Mouse (Mus musculus) heart, adult 2 months (tissue): ENCODE data around the gene Gpr132. TPM values are rescaled to one million over a fixed set of nuclear protein-coding genes. Genes with fewer than 3 reads are reported as not detected.

Experiments used
- DNase-seq, 2 experiments: peaks; one replicate each; pipeline ENCODE4 v3.0.0; 2021
- H3K27ac ChIP-seq: fragments of 200-600 bp; 2 replicates; pipeline ENCODE4 v1.8.1; 2022
- H3K27me3 ChIP-seq: fragments of 200-500 bp; 2 replicates; pipeline ENCODE4 v1.6.1; 2012; ENCODE audit warnings: mild to moderate bottlenecking, low read length, inconsistent platforms, mixed read lengths; ENCODE audit not compliant: control insufficient read depth, insufficient read depth
- H3K36me3 ChIP-seq: fragments of 200-500 bp; 2 replicates; pipeline ENCODE4 v1.6.1; 2012; ENCODE audit warnings: low read length, inconsistent platforms; ENCODE audit not compliant: control insufficient read depth, insufficient read depth
- H3K4me1 ChIP-seq: fragments of 200-500 bp; 2 replicates; pipeline ENCODE4 v1.6.1; 2011; ENCODE audit warnings: low read length; ENCODE audit not compliant: control insufficient read depth, insufficient read depth
- H3K4me3 ChIP-seq: fragments of 200-600 bp; 2 replicates; pipeline ENCODE4 v1.8.1; 2022
- H3K79me2 ChIP-seq: fragments of 200-500 bp; replicated peaks from 2 replicates; pipeline ENCODE4 v1.6.1; 2012; ENCODE audit warnings: mild to moderate bottlenecking, inconsistent platforms, low read length, moderate library complexity, mixed read lengths; ENCODE audit not compliant: control insufficient read depth, insufficient read depth
- H3K9ac ChIP-seq: fragments of 200-500 bp; 2 replicates; pipeline ENCODE4 v1.6.1; 2012; ENCODE audit warnings: low read depth, mild to moderate bottlenecking, control low read depth, inconsistent platforms, low read length, mixed read lengths
- CTCF ChIP-seq: fragments of 200-600 bp; IDR thresholded peaks from 2 replicates; pipeline ENCODE4 v1.8.1; 2022; ENCODE audit warnings: antibody characterized with exemption, mild to moderate bottlenecking, moderate library complexity
- EP300 ChIP-seq: fragments of 200-500 bp; IDR thresholded peaks from 2 replicates; pipeline ENCODE4 v1.6.1; 2011; ENCODE audit warnings: low read depth, low read length, control low read depth; ENCODE audit not compliant: insufficient read depth
- POLR2A ChIP-seq: fragments of 200-500 bp; IDR thresholded peaks from 2 replicates; pipeline ENCODE4 v1.6.1; 2011; ENCODE audit warnings: mild to moderate bottlenecking, low read depth, low read length, control low read depth; ENCODE audit not compliant: insufficient read depth
- WGBS: fragments of 180-500 bp; shearing (Covaris S2); methylation state at CpG from one replicate; pipeline ENCODE4 v1.1.7; 2018; 5-methylcytosine and 5-hydroxymethylcytosine counted together
- intact Hi-C: fragments of 180-260 bp; cut with DNase I; formaldehyde crosslinking; loops from one replicate; pipeline ENCODE4 v1.15.1; 2025
- polyA plus RNA-seq: library from polyadenylated mRNA; depleted of rRNA; stranded (reverse); fragments of >200 nt; gene quantifications from 2 replicates; pipeline ENCODE4 v1.2.3, GENCODE M21; 2012; rRNA removed
- total RNA-seq, 2 experiments: library from RNA; stranded (reverse); gene quantifications; 2 replicates each; pipeline ENCODE4 v1.2.3; 2021

The Gpr132 gene
- total and polyA plus RNA-seq, 3 experiments = 0.29 to 2.0 (median 0.36) TPM

GRCm38 (mm10) chr12:112804046-112804445 lies 64.0 kb downstream of the Gpr132 start:
- Histone ChIP-seq H3K79me2 (no peaks in the 10 kb centered on the region), H3K27me3 (peaks cover 2% of the 10 kb centered on the region; the same call in 1 of the 2 replicates), H3K27ac (no peak overlapping the region), H3K36me3 (no peaks in the 10 kb centered on the region), H3K4me1 (peaks cover 1% of the 10 kb centered on the region; the same call in 1 of the 2 replicates), H3K4me3 (no peak overlapping the region), H3K9ac (no peak overlapping the region)
- peak; percentile 50 to 65 for DNase-seq
- WGBS = 31% methylated on average over 13 of the region's 13 CpGs
- TF ChIP-seq EP300 (no peak), CTCF (no peak), POLR2A (no peak)
- intact Hi-C loops = no loop called here

DNA sequence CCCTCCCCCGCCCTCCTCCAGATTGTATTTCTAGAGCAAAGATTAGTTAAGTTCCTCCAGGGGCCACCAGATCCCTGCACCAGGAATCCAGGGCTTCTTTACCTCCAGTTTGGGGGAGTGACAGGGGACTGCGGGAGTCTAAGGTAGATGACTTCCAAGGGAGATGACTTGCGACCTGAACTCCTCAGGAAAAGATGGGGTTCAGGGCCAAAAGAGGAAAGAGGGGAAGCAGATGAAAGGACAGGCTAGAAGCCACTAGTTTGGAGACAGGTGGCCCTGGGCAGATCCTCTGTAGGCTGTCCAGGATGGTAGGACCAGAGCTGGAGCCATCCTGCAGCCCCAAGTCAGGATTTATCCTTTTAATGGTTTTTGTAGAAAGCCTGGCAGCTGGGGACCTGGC lies 65.1 kb downstream of the Gpr132 start:
- Histone ChIP-seq H3K4me3 (no peak overlapping the region), H3K4me1 (peaks cover 1% of the 10 kb centered on the region; the same call in 1 of the 2 replicates), H3K9ac (no peak overlapping the region), H3K36me3 (no peaks in the 10 kb centered on the region), H3K27me3 (peaks cover 2% of the 10 kb centered on the region; the same call in 1 of the 2 replicates), H3K27ac (no peak overlapping the region), H3K79me2 (no peaks in the 10 kb centered on the region)
- TF ChIP-seq EP300 (no peak), CTCF (no peak), POLR2A (no peak)
- intact Hi-C loops = no loop called here
- no peak for DNase-seq
- 60% methylated on average over 3 of the region's 3 CpGs for WGBS

DNA sequence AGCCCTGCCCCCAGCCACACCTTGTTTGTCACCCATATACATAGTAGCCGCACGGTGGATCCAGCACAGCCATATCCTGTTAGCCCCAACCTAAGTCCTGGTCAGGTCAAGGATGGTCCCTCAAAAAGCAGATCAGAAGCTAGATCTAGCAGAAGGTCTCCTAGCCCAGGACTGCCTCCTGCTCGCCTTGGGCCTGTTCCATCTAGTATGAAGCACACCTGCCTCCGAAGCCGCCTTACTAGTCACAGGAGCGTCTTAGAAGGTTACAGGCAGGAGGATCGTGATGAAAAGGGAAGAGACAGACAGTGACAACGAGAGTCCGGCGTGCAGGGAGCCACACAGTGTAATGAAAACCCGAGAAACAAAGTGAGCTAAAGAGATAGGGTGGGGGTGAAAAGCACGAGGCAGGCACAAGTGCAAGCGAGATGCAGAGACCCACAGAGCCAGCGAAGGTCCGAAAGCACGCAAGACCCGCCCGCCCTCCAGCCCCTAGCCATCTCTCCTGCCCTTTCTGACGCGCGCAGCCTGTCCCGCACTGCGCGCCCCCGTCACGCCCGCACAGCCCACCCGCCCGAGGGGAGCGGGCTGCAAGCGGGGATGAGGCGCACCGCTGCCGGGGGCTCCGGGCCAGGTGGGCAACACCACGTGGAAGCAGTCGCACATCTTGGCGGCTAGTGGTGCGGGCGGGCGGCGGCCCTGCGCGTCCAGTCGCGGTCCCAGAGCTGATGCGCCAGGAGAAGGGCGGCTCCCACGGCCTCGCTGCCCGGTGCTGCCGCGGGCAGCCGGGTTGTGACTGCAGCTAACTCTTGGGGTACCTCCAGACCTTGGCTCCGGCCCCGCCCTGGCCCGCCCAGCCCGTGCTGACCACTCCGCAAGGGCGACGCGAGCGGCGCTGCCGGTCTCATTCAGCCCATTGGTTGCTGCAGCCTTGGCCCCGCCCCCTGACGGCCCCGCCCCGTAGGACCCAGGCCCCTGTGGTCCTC lies 65.9 kb downstream of the Gpr132 start, which contains the start of gene Ahnak2:
TSS of gene Ahnak2 (minus strand) at position 794 of the 983 bp plus-strand sequence.
- Histone ChIP-seq H3K4me3 (peak within 1 kb of the TSS; percentile 39), H3K4me1 (peaks cover 3% of the 10 kb centered on the region; the same call in 1 of the 2 replicates), H3K27me3 (peaks cover 2% of the 10 kb centered on the region; the same call in 1 of the 2 replicates), H3K79me2 (no peaks in the 10 kb centered on the region), H3K9ac (peak within 1 kb of the TSS; percentile 61), H3K36me3 (no peaks in the 10 kb centered on the region), H3K27ac (no peak within 1 kb of the TSS)
- no peak for TF ChIP-seq EP300
- TF ChIP-seq POLR2A = no peak
- TF ChIP-seq CTCF = no peak
- intact Hi-C loops = no loop called here
- DNase-seq = no peak
- WGBS = 6% methylated on average over 62 of the region's 69 CpGs

Other genes starting within 250 kb of the Gpr132 start
- 100 to 1,000 TPM; 150 to 173 TPM for gene Adssl1, start 248.2 kb downstream of the Gpr132 start, total RNA-seq
- 85.2 and 98.2 TPM in 2 replicates for gene Adssl1, start 248.2 kb downstream of the Gpr132 start, polyA plus RNA-seq
- gene Siva1, start 223.5 kb downstream of the Gpr132 start, total RNA-seq = 10 to 100 TPM; 32.0 to 38.7 TPM
- gene Siva1, start 223.5 kb downstream of the Gpr132 start, polyA plus RNA-seq = 38.4 and 39.4 TPM in 2 replicates
- gene Akt1, start 193.3 kb downstream of the Gpr132 start, total RNA-seq = 100 to 1,000 TPM; 189 to 207 TPM
- 148 and 149 TPM in 2 replicates for gene Akt1, start 193.3 kb downstream of the Gpr132 start, polyA plus RNA-seq
- gene Zbtb42, start 189.4 kb downstream of the Gpr132 start, total RNA-seq = 1 to 10 TPM; 4.4 to 5.9 TPM
- 9.5 and 13.6 TPM in 2 replicates for gene Zbtb42, start 189.4 kb downstream of the Gpr132 start, polyA plus RNA-seq
- gene Cep170b, start 147.8 kb downstream of the Gpr132 start, total RNA-seq = 10 to 100 TPM; 10.8 to 11.5 TPM
- gene Cep170b, start 147.8 kb downstream of the Gpr132 start, polyA plus RNA-seq = 9.6 and 10.7 TPM in 2 replicates
- gene Pld4, start 107.6 kb downstream of the Gpr132 start, total RNA-seq = 1 to 10 TPM; 6.6 to 6.8 TPM
- 17.2 and 23.5 TPM in 2 replicates for gene Pld4, start 107.6 kb downstream of the Gpr132 start, polyA plus RNA-seq
- gene Ahnak2, start 65.6 kb downstream of the Gpr132 start, total RNA-seq = 10 to 100 TPM; 14.8 to 15.7 TPM
- gene Ahnak2, start 65.6 kb downstream of the Gpr132 start, polyA plus RNA-seq = 5.4 and 7.5 TPM in 2 replicates
- 1 to 10 TPM; 1.7 to 3.1 TPM for gene Clba1, start 59.3 kb downstream of the Gpr132 start, total RNA-seq
- 2.0 and 2.8 TPM in 2 replicates for gene Clba1, start 59.3 kb downstream of the Gpr132 start, polyA plus RNA-seq
- gene Cdca4, start 38.8 kb downstream of the Gpr132 start, total RNA-seq = 1 to 10 TPM; 5.3 to 6.6 TPM
- 7.6 and 10.0 TPM in 2 replicates for gene Cdca4, start 38.8 kb downstream of the Gpr132 start, polyA plus RNA-seq
- 10 to 100 TPM; 25.4 to 27.4 TPM for gene Jag2, start 61.5 kb upstream of the Gpr132 start, total RNA-seq
- 34.4 and 35.5 TPM in 2 replicates for gene Jag2, start 61.5 kb upstream of the Gpr132 start, polyA plus RNA-seq
- gene Nudt14, start 73.9 kb upstream of the Gpr132 start, total RNA-seq = 1 to 10 TPM; 5.7 to 8.6 TPM
- 11.4 and 14.8 TPM in 2 replicates for gene Nudt14, start 73.9 kb upstream of the Gpr132 start, polyA plus RNA-seq
- 10 to 100 TPM; 21.8 to 24.3 TPM for gene Btbd6, start 108.3 kb upstream of the Gpr132 start, total RNA-seq
- 26.7 and 27.4 TPM in 2 replicates for gene Btbd6, start 108.3 kb upstream of the Gpr132 start, polyA plus RNA-seq
- 10 to 100 TPM; 22.3 to 25.1 TPM for gene Brf1, start 132.5 kb upstream of the Gpr132 start, total RNA-seq
- 22.4 and 29.3 TPM in 2 replicates for gene Brf1, start 132.5 kb upstream of the Gpr132 start, polyA plus RNA-seq
- 10 to 100 TPM; 34.9 to 37.5 TPM for gene Pacs2, start 146.3 kb upstream of the Gpr132 start, total RNA-seq
- 34.8 and 37.4 TPM in 2 replicates for gene Pacs2, start 146.3 kb upstream of the Gpr132 start, polyA plus RNA-seq
- under 1 TPM; 0.21 to 0.27 TPM for gene Tex22, start 206.3 kb upstream of the Gpr132 start, total RNA-seq
- 0.50 TPM in 1 of 2 replicates, not detected in the other for gene Tex22, start 206.3 kb upstream of the Gpr132 start, polyA plus RNA-seq
- 10 to 100 TPM; 44.8 to 54.8 TPM for gene Mta1, start 230.1 kb upstream of the Gpr132 start, total RNA-seq
- gene Mta1, start 230.1 kb upstream of the Gpr132 start, polyA plus RNA-seq = 35.4 and 42.4 TPM in 2 replicates